Mouse (Mus musculus) forebrain, embryonic 15.5 days (tissue): ENCODE results near the gene Ucn2. TPM values are rescaled to one million over a fixed set of nuclear protein-coding genes. Genes with fewer than 3 reads are reported as not detected.

Experiments used
- ATAC-seq: fragments of 200-750 bp; cut with Nextera tagmentation; replicated peaks from 2 replicates; pipeline ENCODE4 v1.8.0; 2017; ENCODE audit warnings: mild to moderate bottlenecking, moderate TSS enrichment, moderate library complexity
- H3K27ac ChIP-seq: fragments of 300-500 bp; sonication (generic); replicated peaks from 2 replicates; pipeline ENCODE4 v1.5.1; 2015; ENCODE audit warnings: mild to moderate bottlenecking, inconsistent platforms
- H3K27me3 ChIP-seq: fragments of 300-500 bp; sonication (generic); 2 replicates; pipeline ENCODE4 v1.6.1; 2015; ENCODE audit warnings: inconsistent platforms
- H3K36me3 ChIP-seq: fragments of 300-500 bp; sonication (generic); 2 replicates; pipeline ENCODE4 v1.6.1; 2015; ENCODE audit warnings: mild to moderate bottlenecking, inconsistent platforms
- H3K4me1 ChIP-seq: fragments of 300-500 bp; sonication (generic); 2 replicates; pipeline ENCODE4 v1.6.1; 2015; ENCODE audit warnings: inconsistent platforms
- H3K4me2 ChIP-seq: fragments of 300-500 bp; sonication (generic); replicated peaks from 2 replicates; pipeline ENCODE4 v1.6.1; 2015; ENCODE audit warnings: mild to moderate bottlenecking, inconsistent platforms
- H3K4me3 ChIP-seq: fragments of 300-500 bp; sonication (generic); 2 replicates; pipeline ENCODE4 v1.5.1; 2015; ENCODE audit warnings: mild to moderate bottlenecking, inconsistent platforms
- H3K9ac ChIP-seq: fragments of 300-500 bp; sonication (generic); replicated peaks from 2 replicates; pipeline ENCODE4 v1.6.1; 2015; ENCODE audit warnings: mild to moderate bottlenecking, inconsistent platforms
- H3K9me3 ChIP-seq: fragments of 300-500 bp; sonication (generic); 2 replicates; pipeline ENCODE4 v1.6.1; 2016; ENCODE audit warnings: inconsistent platforms
- WGBS: fragments of 180-500 bp; shearing (Covaris S2); methylation state at CpG from one replicate; pipeline ENCODE4 v1.1.7; 2015; ENCODE audit warnings: mixed read lengths; 5-methylcytosine and 5-hydroxymethylcytosine counted together
- polyA plus RNA-seq: library from polyadenylated mRNA; unstranded; fragments of >200 nt; fragmentation: Nextera tagmentation; extraction: Ambion mirVana; gene quantifications from 2 replicates; pipeline ENCODE4 v1.2.1, GENCODE M21; 2015

Gene Ucn2
- polyA plus RNA-seq, 1 experiment from 2014 or later, result not detected

DNA sequence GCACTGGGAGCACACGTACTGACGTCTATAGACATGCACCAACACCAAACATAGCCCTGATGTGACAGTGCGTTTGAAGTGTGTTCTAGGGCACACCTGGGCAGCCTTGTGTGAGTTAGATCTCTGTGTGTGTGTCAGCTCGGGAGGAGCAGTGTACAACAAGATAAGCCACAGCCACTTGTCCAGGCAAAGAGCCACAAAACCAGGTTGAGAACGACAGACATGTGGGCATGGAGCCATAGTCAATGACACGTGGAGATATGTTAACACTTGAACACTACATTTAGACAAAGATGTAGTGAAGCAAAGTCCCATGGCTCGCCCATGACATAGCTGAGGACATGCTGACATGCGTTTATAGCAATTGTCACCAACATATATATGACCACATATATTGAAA is 15.2 kb upstream of the Ucn2 start:
- H3K36me3 ChIP-seq, result no peaks in the 10 kb centered on the region
- H3K4me2 ChIP-seq, result no peak overlapping the region
- no peaks in the 10 kb centered on the region for H3K27me3 ChIP-seq
- no peak overlapping the region for H3K9ac ChIP-seq
- H3K4me3 ChIP-seq, result no peak overlapping the region
- no peaks in the 10 kb centered on the region for H3K4me1 ChIP-seq
- 82% methylated on average over 8 of the region's 8 CpGs for WGBS
- ATAC-seq, result no peak
- no peaks in the 10 kb centered on the region for H3K9me3 ChIP-seq
- H3K27ac ChIP-seq, result no peak overlapping the region

DNA sequence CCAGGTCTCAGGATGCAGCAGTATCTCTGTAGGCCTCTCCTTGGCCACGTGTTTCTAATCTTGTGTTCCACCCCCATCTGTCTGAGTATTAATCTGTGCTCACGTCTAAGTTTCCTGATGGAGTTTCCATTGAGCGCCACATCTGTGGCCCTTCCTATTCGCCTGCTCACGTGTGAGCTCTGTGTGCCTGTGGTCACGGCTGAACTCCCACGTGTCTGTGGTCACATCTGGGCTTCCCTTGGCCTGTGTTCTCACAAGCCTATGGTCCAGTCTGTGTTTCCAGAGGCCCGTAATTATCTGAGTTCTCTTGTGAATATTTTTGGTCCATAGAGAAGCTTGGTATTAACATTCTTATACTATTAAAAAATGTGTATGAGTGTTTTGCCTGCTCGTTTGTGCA is 9.3 kb upstream of the Ucn2 start:
- 87% methylated on average over 9 of the region's 9 CpGs for WGBS
- H3K4me1 ChIP-seq, result no peaks in the 10 kb centered on the region
- H3K27me3 ChIP-seq, result no peaks in the 10 kb centered on the region
- H3K4me2 ChIP-seq, result no peak overlapping the region
- no peak for ATAC-seq
- no peaks in the 10 kb centered on the region for H3K36me3 ChIP-seq
- no peaks in the 10 kb centered on the region for H3K9me3 ChIP-seq
- H3K27ac ChIP-seq, result no peak overlapping the region
- no peak overlapping the region for H3K9ac ChIP-seq
- no peak overlapping the region for H3K4me3 ChIP-seq

DNA sequence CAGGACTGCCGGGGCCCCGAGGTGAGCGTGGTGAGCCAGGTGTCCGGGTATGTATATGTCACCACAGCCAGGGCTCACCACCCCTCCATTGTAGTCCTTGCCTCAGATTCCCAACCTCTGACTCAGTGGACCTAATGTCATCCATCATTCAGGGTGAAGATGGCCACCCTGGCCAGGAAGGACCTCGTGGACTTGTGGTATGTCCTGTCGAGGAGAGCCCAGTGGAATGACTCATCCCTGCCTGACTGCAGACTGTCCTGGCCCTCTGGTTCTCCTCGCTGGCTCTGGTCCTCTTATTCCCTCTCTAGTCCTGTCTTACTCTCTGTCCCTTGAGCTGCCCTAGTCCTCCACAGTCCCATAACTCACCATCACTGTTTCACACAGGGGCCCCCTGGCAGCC is 7.8 kb upstream of the Ucn2 start:
- 76% methylated on average over 7 of the region's 7 CpGs for WGBS

DNA sequence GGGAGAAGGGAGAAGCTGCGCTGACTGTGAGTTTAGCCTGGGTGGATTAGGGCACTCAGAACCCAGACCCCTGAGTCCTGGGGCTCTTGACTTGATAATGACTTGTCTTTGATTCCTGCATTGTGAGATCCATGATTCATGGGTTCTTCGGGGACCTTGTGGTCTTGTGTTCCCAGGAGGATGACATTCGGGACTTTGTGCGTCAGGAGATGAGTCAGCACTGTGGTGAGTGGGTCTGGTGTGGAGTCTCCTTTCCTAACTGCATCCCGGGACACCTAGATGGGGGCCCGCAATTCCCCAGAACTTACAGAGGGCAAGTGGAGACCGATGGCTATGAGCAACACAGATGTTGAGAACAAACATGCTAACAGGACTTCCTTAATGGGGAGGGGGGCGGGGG is 3.3 kb upstream of the Ucn2 start:
- H3K27me3 ChIP-seq, result no peaks in the 10 kb centered on the region
- no peak overlapping the region for H3K9ac ChIP-seq
- H3K36me3 ChIP-seq, result no peaks in the 10 kb centered on the region
- no peaks in the 10 kb centered on the region for H3K4me1 ChIP-seq
- no peak overlapping the region for H3K4me3 ChIP-seq
- 91% methylated on average over 8 of the region's 8 CpGs for WGBS
- no peak for ATAC-seq
- H3K27ac ChIP-seq, result no peak overlapping the region
- H3K9me3 ChIP-seq, result no peaks in the 10 kb centered on the region
- H3K4me2 ChIP-seq, result no peak overlapping the region

More for the DNA sequence above, 7.8 kb upstream of the Ucn2 start:
- H3K9me3 ChIP-seq, result no peaks in the 10 kb centered on the region
- H3K36me3 ChIP-seq, result no peaks in the 10 kb centered on the region
- H3K27me3 ChIP-seq, result no peaks in the 10 kb centered on the region
- no peak overlapping the region for H3K27ac ChIP-seq
- no peak overlapping the region for H3K4me3 ChIP-seq
- no peaks in the 10 kb centered on the region for H3K4me1 ChIP-seq
- H3K4me2 ChIP-seq, result no peak overlapping the region
- no peak for ATAC-seq
- no peak overlapping the region for H3K9ac ChIP-seq

DNA sequence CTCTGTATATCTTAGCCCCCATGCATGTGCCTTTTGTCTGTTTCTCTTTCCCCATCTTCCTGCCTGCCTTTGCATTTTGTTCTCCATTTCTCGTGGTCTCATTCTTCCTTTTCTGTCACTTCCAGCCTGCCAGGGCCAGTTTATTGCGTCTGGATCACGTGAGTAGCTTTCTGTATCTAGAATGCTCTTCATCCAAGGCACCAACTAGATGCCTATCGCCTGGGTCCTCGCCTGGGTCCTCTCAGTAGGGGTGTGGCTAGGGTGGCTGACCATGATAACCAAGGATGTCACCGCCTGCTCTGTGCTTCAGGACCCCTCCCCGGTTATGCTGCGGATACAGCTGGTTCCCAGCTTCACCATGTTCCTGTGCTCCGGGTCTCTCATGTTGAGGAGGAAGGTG is 2.6 kb upstream of the Ucn2 start:
- no peak overlapping the region for H3K4me3 ChIP-seq
- 82% methylated on average over 9 of the region's 9 CpGs for WGBS
- ATAC-seq, result no peak
- no peaks in the 10 kb centered on the region for H3K27me3 ChIP-seq
- no peaks in the 10 kb centered on the region for H3K9me3 ChIP-seq
- no peaks in the 10 kb centered on the region for H3K36me3 ChIP-seq
- no peaks in the 10 kb centered on the region for H3K4me1 ChIP-seq
- H3K9ac ChIP-seq, result no peak overlapping the region
- no peak overlapping the region for H3K4me2 ChIP-seq
- no peak overlapping the region for H3K27ac ChIP-seq

DNA sequence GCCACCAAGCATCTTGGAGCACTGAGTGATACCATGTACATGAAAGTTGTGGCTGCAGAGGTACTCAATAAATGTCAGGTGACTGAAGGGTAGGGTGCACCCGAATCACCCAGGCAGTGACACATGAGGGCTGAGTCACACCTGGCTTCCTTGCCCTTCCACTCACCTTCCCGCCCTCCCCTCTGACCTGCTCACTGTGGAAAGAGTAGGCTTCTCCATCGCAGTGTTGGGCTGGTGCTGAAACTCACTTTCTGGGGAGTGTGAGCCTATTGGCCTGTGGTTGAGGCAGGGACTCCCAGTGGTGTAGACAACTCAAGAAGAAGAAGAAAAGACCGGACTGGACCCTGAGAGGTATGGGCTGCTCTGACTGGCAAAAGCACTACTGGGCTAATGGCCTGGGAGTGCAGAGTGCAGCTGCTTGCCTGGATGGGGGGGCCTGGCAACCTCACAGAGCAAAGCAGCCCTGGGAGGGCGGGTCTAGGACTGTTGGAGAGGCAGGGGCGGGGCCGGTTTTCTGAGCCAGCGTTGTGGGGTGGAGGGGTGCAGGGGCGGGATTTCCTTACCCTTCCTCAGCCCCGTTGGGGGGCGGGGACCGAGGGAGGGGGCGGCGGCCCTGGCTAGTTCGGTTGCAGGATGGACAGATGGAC is 2.0 kb downstream of the Ucn2 start:
- no peak overlapping the region for H3K9ac ChIP-seq
- no peaks in the 10 kb centered on the region for H3K27me3 ChIP-seq
- H3K27ac ChIP-seq, result no peak overlapping the region
- H3K4me2 ChIP-seq, result no peak overlapping the region
- no peaks in the 10 kb centered on the region for H3K9me3 ChIP-seq
- H3K4me3 ChIP-seq, result no peak overlapping the region
- no peaks in the 10 kb centered on the region for H3K36me3 ChIP-seq
- no peak for ATAC-seq
- peaks cover 18% of the 10 kb centered on the region for H3K4me1 ChIP-seq
- WGBS, result 23% methylated on average over 15 of the region's 15 CpGs

DNA sequence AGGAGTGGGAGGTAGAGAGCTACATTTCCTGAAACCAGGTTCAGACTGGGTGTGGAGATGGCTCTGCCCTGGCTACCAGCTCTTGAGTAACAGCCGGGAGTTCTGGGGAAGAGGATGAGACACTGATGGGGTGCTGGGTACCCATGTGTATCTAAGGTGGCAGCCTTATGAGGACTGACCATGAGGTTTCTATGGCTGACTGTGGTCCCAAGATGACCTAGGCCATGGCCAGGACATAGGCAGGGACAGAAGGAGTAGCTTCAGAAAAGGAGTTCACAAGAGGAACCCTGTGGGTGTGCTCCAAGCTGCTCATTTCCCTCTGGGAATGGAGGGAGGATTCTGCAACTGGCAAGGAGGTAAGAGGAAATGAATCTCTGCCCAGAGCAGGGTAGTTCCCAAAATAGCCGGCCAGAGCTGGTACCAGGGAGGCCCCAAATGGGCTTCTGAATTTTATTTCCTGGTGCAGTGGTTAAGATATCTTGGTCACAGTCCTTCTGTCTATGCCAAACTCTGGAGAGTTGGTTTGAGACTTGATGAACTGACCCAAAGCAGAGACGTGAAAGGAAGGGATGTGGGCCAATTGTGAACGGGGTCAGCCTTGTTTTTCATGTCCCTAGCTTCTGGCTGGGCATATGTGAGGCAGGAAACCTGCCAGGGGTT is 4.1 kb downstream of the Ucn2 start:
- no peaks in the 10 kb centered on the region for H3K36me3 ChIP-seq
- H3K27me3 ChIP-seq, result no peaks in the 10 kb centered on the region
- no peak overlapping the region for H3K4me2 ChIP-seq
- H3K9ac ChIP-seq, result no peak overlapping the region
- no peak overlapping the region for H3K4me3 ChIP-seq
- no peak for ATAC-seq
- no peaks in the 10 kb centered on the region for H3K9me3 ChIP-seq
- peaks cover 21% of the 10 kb centered on the region for H3K4me1 ChIP-seq
- 82% methylated on average over 4 of the region's 4 CpGs for WGBS
- no peak overlapping the region for H3K27ac ChIP-seq

DNA sequence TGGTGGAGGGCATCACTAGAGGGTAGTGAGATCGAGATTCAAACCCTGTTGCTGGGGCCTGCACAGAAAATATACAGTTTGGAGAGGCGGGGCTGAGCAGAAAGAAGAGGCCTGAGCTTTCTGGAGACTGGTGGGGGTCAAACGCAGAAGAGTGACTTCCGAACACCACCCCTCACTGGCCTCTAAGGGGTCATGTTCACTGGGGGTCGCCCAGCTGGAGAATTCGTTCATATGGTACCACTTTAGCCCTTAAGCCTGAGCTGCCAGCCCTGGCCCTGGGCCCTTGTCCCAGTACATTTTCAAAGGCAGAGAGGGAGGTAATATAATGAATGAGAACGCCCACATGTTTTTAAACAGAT is 4.6 kb downstream of the Ucn2 start:
- 52% methylated on average over 7 of the region's 7 CpGs for WGBS

DNA sequence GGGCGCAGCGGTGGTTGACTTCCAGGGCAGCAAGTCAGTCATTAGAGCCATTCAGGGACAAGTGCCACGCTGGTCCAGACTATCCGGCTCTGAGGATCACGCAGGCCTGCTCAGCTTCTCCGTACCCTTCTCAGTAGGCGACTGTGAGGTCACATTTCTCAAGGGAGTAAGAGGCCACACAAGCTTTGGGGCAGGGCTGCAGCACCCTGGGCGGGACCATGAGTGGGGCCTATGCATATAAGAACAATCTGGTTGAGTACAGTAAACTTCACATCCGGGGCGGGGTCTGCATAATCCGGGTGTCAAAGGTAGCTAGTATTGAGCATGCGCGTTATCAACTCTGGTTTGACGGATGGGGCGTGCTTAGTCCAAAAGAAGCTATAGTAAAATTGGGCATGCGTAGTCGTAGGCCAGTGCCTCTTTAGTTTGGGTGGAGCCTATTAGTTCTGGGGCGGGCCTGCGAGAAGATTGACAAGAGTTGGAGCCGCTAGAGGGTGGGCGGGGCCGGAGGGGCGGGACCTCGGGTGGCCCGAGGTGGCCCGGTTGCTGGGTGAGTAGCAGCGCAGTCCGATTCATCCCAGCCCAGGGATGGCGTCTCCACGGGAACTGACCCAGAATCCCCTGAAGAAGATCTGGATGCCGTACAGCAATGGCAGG is 5.7 kb downstream of the Ucn2 start, which contains the start of gene Pfkfb4:
Pfkfb4 (plus strand) TSS at position 351 of the 657 bp plus-strand sequence.
- Histone ChIP-seq H3K4me1 (peaks cover 21% of the 10 kb centered on the region), H3K27ac (peak within 1 kb of the TSS; percentile 84), H3K4me3 (peak within 1 kb of the TSS; percentile 49), H3K27me3 (no peaks in the 10 kb centered on the region), H3K9ac (peak within 1 kb of the TSS; percentile 52), H3K36me3 (no peaks in the 10 kb centered on the region), H3K9me3 (no peaks in the 10 kb centered on the region), H3K4me2 (peak within 1 kb of the TSS; percentile 65)
- ATAC-seq, result peak; percentile 94
- 1% methylated on average over 31 of the region's 31 CpGs for WGBS

More for the DNA sequence above, 4.6 kb downstream of the Ucn2 start:
- Histone ChIP-seq H3K27me3 (no peaks in the 10 kb centered on the region), H3K4me3 (no peak overlapping the region), H3K27ac (no peak overlapping the region), H3K4me1 (peaks cover 21% of the 10 kb centered on the region), H3K9ac (no peak overlapping the region), H3K4me2 (no peak overlapping the region), H3K36me3 (no peaks in the 10 kb centered on the region), H3K9me3 (no peaks in the 10 kb centered on the region)
- no peak for ATAC-seq

DNA sequence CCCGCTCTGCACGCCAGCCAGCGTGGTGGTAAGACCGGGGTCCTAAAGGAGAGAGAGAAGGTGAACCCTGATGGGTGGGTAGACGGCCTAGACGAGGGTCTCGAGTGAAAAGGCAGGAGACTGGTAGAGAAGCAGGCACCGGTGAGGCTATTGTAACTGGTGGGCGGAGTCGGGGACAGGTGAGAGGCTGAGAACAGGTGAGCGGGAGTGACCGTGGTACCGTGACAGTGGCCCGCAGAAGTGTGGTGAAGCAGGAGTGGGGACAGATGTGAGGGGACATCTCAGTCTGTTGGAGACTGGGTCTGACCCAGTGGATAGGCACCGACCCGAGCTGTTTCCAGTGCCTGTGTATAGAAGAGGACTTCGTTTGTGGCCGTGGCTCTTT is 6.3 kb downstream of the Ucn2 start:
- peaks cover 21% of the 10 kb centered on the region for H3K4me1 ChIP-seq
- H3K9me3 ChIP-seq, result no peaks in the 10 kb centered on the region
- no peaks in the 10 kb centered on the region for H3K27me3 ChIP-seq
- H3K9ac ChIP-seq, result peak overlapping the region; percentile 52
- WGBS, result 4% methylated on average over 18 of the region's 18 CpGs
- peak overlapping the region; percentile 65 for H3K4me2 ChIP-seq
- peak overlapping the region; percentile 49 for H3K4me3 ChIP-seq
- H3K27ac ChIP-seq, result peak overlapping the region; percentile 66
- no peak for ATAC-seq
- no peaks in the 10 kb centered on the region for H3K36me3 ChIP-seq

DNA sequence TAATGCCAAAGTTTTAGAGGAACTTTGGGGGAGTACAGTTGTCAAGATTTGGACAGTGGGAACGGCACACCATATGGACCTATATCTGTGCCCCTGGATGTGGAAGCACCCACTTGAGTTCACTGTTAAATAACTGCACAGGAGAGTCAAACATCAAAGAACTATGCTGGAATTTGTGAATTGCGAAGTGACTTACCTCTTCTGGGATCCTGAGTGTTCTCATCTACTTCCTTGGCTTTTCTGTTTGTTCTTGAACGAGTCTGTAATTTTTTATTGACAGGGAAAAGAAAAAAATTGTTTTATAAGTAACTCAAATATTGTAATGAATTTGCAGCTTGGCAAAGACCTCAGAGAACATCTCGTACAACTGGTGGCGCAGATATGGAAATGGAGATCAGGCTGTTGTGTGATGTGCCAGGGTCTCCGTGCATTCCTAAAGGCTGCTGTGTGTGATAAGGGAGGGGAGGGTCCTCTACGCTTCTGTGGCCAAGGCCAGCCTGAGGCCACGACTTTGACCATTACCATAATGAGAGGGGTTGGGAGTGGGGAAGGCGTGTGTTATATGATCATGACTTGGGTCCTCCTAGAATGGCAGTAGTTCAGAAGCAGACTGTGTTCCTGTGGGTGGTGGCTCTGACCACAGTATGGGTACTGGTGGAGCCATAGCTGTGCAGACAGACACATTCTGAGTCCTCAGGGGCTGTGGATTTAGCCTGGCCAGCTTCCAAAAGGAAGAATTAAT is 7.0 kb downstream of the Ucn2 start:
- Histone ChIP-seq H3K36me3 (no peaks in the 10 kb centered on the region), H3K9ac (peak overlapping the region; percentile 52; the same call in 1 of the 2 replicates), H3K4me1 (peaks cover 21% of the 10 kb centered on the region), H3K9me3 (no peaks in the 10 kb centered on the region), H3K4me2 (peak overlapping the region; percentile 65), H3K27ac (no peak overlapping the region), H3K4me3 (peak overlapping the region; percentile 49), H3K27me3 (no peaks in the 10 kb centered on the region)
- 86% methylated on average over 9 of the region's 9 CpGs for WGBS
- ATAC-seq, result no peak

DNA sequence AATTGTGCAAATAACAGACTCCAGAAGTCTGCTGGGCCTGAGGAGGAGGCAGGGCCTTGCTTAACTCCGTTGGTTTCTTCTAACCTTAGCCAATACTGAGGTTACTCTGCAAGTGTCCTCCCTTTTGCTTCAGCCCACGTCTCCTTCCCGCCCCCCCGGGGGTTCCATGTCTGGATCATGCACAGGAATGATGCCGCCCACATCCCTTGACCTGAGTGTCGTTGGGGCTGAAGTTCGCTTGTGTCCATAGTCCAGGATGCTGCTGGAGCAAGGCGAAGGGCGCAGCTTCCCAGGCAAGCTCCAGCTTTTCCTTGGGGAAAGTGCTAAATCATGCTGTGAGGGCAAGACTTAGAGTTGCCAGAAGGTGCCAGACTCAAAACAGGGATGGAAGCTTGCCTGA is 10.6 kb downstream of the Ucn2 start:
- H3K9me3 ChIP-seq, result no peaks in the 10 kb centered on the region
- no peaks in the 10 kb centered on the region for H3K36me3 ChIP-seq
- no peaks in the 10 kb centered on the region for H3K27me3 ChIP-seq
- 79% methylated on average over 9 of the region's 9 CpGs for WGBS
- H3K9ac ChIP-seq, result no peak overlapping the region
- ATAC-seq, result no peak
- H3K4me2 ChIP-seq, result no peak overlapping the region
- H3K4me1 ChIP-seq, result peaks cover 10% of the 10 kb centered on the region
- H3K27ac ChIP-seq, result no peak overlapping the region
- no peak overlapping the region for H3K4me3 ChIP-seq
